Mouse (Mus musculus): ENCODE data around the gene Slc5a2. TPM values are rescaled to one million over a fixed set of nuclear protein-coding genes. Genes with fewer than 3 reads are reported as not detected.

Slc5a2 gene
- polyA plus RNA-seq, 1 experiment from 2014 or later: not detected

GRCm38 (mm10) chr7:128256783-128257334 lies 8.6 kb upstream of the Slc5a2 start:
- Histone ChIP-seq H3K36me3 (ENCODE audit: control insufficient read depth, insufficient read depth, low read length) (no peaks in the 10 kb centered on the region), H3K9ac (ENCODE audit: low read length) (no peak overlapping the region), H3K9me3 (ENCODE audit: control insufficient read depth, low read length) (no peaks in the 10 kb centered on the region), H3K4me3 (ENCODE audit: low read depth, low read length) (no peak overlapping the region), H3K27me3 (ENCODE audit: control insufficient read depth, insufficient read depth, low read length) (no peaks in the 10 kb centered on the region), H3K27ac (replicated peaks; ENCODE audit: low read depth, low read length) (no peak overlapping the region), H3K4me1 (ENCODE audit: control insufficient read depth, insufficient read depth, low read length) (peaks cover 6% of the 10 kb centered on the region; the same call in 1 of the 2 replicates), H3K4me2 (ENCODE audit: low read depth, severe bottlenecking) (no peak overlapping the region)
- DNase-seq (ENCODE audit: low spot score): no peak
- 76% methylated on average over 5 of the region's 5 CpGs for WGBS
- ATAC-seq (ENCODE audit: insufficient number of reproducible peaks, low FRiP score, low TSS enrichment, low read depth): no peak

- Histone ChIP-seq H3K9me3 (ENCODE audit: control insufficient read depth, low read length) (no peaks in the 10 kb centered on the region), H3K36me3 (ENCODE audit: control insufficient read depth, insufficient read depth, low read length) (no peaks in the 10 kb centered on the region), H3K4me2 (ENCODE audit: low read depth, severe bottlenecking) (no peak overlapping the region), H3K27ac (replicated peaks; ENCODE audit: low read depth, low read length) (no peak overlapping the region), H3K4me1 (ENCODE audit: control insufficient read depth, insufficient read depth, low read length) (no peaks in the 10 kb centered on the region), H3K27me3 (ENCODE audit: control insufficient read depth, insufficient read depth, low read length) (no peaks in the 10 kb centered on the region), H3K4me3 (ENCODE audit: low read depth, low read length) (no peak overlapping the region), H3K9ac (ENCODE audit: low read length) (no peak overlapping the region)
- no peak for ATAC-seq (ENCODE audit: insufficient number of reproducible peaks, low FRiP score, low TSS enrichment, low read depth)
- WGBS: 88% methylated on average over 5 of the region's 5 CpGs
- DNase-seq (ENCODE audit: low spot score): no peak
Observed at GRCm38 (mm10) chr7:128266056-128266455, 599 bp downstream of the Slc5a2 start.

GRCm38 (mm10) chr7:128267391-128267790 lies 1.9 kb downstream of the Slc5a2 start:
- Histone ChIP-seq H3K9ac (ENCODE audit: low read length) (no peak overlapping the region), H3K27ac (replicated peaks; ENCODE audit: low read depth, low read length) (no peak overlapping the region), H3K4me3 (ENCODE audit: low read depth, low read length) (no peak overlapping the region), H3K4me1 (ENCODE audit: control insufficient read depth, insufficient read depth, low read length) (no peaks in the 10 kb centered on the region), H3K27me3 (ENCODE audit: control insufficient read depth, insufficient read depth, low read length) (no peaks in the 10 kb centered on the region), H3K4me2 (ENCODE audit: low read depth, severe bottlenecking) (no peak overlapping the region), H3K9me3 (ENCODE audit: control insufficient read depth, low read length) (no peaks in the 10 kb centered on the region), H3K36me3 (ENCODE audit: control insufficient read depth, insufficient read depth, low read length) (peaks cover 7% of the 10 kb centered on the region; the same call in 1 of the 2 replicates)
- no peak for ATAC-seq (ENCODE audit: insufficient number of reproducible peaks, low FRiP score, low TSS enrichment, low read depth)
- 61% methylated on average over 13 of the region's 13 CpGs for WGBS
- no peak for DNase-seq (ENCODE audit: low spot score)

GRCm38 (mm10) chr7:128267813-128268212 lies 2.4 kb downstream of the Slc5a2 start:
- no peak for DNase-seq (ENCODE audit: low spot score)
- H3K9me3 ChIP-seq (ENCODE audit: control insufficient read depth, low read length): no peaks in the 10 kb centered on the region
- no peak overlapping the region for H3K4me3 ChIP-seq (ENCODE audit: low read depth, low read length)
- 85% methylated on average over 7 of the region's 7 CpGs for WGBS
- H3K36me3 ChIP-seq (ENCODE audit: control insufficient read depth, insufficient read depth, low read length): peaks cover 8% of the 10 kb centered on the region; the same call in 1 of the 2 replicates
- no peak overlapping the region for H3K9ac ChIP-seq (ENCODE audit: low read length)
- no peak overlapping the region for H3K27ac ChIP-seq (replicated peaks; ENCODE audit: low read depth, low read length)
- no peak overlapping the region for H3K4me2 ChIP-seq (ENCODE audit: low read depth, severe bottlenecking)
- ATAC-seq (ENCODE audit: insufficient number of reproducible peaks, low FRiP score, low TSS enrichment, low read depth): no peak
- no peaks in the 10 kb centered on the region for H3K27me3 ChIP-seq (ENCODE audit: control insufficient read depth, insufficient read depth, low read length)
- no peaks in the 10 kb centered on the region for H3K4me1 ChIP-seq (ENCODE audit: control insufficient read depth, insufficient read depth, low read length)

- ATAC-seq (ENCODE audit: insufficient number of reproducible peaks, low FRiP score, low TSS enrichment, low read depth) (no peak), DNase-seq (ENCODE audit: low spot score) (no peak)
- no peaks in the 10 kb centered on the region for H3K27me3 ChIP-seq (ENCODE audit: control insufficient read depth, insufficient read depth, low read length)
- H3K9me3 ChIP-seq (ENCODE audit: control insufficient read depth, low read length): no peaks in the 10 kb centered on the region
- no peak overlapping the region for H3K4me3 ChIP-seq (ENCODE audit: low read depth, low read length)
- H3K27ac ChIP-seq (replicated peaks; ENCODE audit: low read depth, low read length): no peak overlapping the region
- peaks cover 20% of the 10 kb centered on the region for H3K36me3 ChIP-seq (ENCODE audit: control insufficient read depth, insufficient read depth, low read length)
- no peaks in the 10 kb centered on the region for H3K4me1 ChIP-seq (ENCODE audit: control insufficient read depth, insufficient read depth, low read length)
- 42% methylated on average over 13 of the region's 13 CpGs for WGBS
- no peak overlapping the region for H3K4me2 ChIP-seq (ENCODE audit: low read depth, severe bottlenecking)
- no peak overlapping the region for H3K9ac ChIP-seq (ENCODE audit: low read length)
Observed at GRCm38 (mm10) chr7:128270431-128270850, 5.0 kb downstream of the Slc5a2 start.

- Histone ChIP-seq H3K4me3 (ENCODE audit: low read depth, low read length) (no peak overlapping the region), H3K27me3 (ENCODE audit: control insufficient read depth, insufficient read depth, low read length) (no peaks in the 10 kb centered on the region), H3K36me3 (ENCODE audit: control insufficient read depth, insufficient read depth, low read length) (peaks cover 26% of the 10 kb centered on the region), H3K4me2 (ENCODE audit: low read depth, severe bottlenecking) (no peak overlapping the region), H3K27ac (replicated peaks; ENCODE audit: low read depth, low read length) (no peak overlapping the region), H3K4me1 (ENCODE audit: control insufficient read depth, insufficient read depth, low read length) (no peaks in the 10 kb centered on the region), H3K9ac (ENCODE audit: low read length) (no peak overlapping the region), H3K9me3 (ENCODE audit: control insufficient read depth, low read length) (no peaks in the 10 kb centered on the region)
- ATAC-seq (ENCODE audit: insufficient number of reproducible peaks, low FRiP score, low TSS enrichment, low read depth): no peak
- no peak for DNase-seq (ENCODE audit: low spot score)
- WGBS: 96% methylated on average over 9 of the region's 9 CpGs
Observed at GRCm38 (mm10) chr7:128271496-128271895, 6.0 kb downstream of the Slc5a2 start.

GRCm38 (mm10) chr7:128276051-128276450 lies 10.6 kb downstream of the Slc5a2 start:
- ATAC-seq (ENCODE audit: insufficient number of reproducible peaks, low FRiP score, low TSS enrichment, low read depth): no peak
- no peak overlapping the region for H3K27ac ChIP-seq (replicated peaks; ENCODE audit: low read depth, low read length)
- no peak overlapping the region for H3K4me2 ChIP-seq (ENCODE audit: low read depth, severe bottlenecking)
- WGBS: 92% methylated on average over 6 of the region's 6 CpGs
- no peak overlapping the region for H3K9ac ChIP-seq (ENCODE audit: low read length)
- no peak for DNase-seq (ENCODE audit: low spot score)
- H3K27me3 ChIP-seq (ENCODE audit: control insufficient read depth, insufficient read depth, low read length): no peaks in the 10 kb centered on the region
- H3K4me1 ChIP-seq (ENCODE audit: control insufficient read depth, insufficient read depth, low read length): no peaks in the 10 kb centered on the region
- H3K9me3 ChIP-seq (ENCODE audit: control insufficient read depth, low read length): no peaks in the 10 kb centered on the region
- H3K36me3 ChIP-seq (ENCODE audit: control insufficient read depth, insufficient read depth, low read length): peaks cover 26% of the 10 kb centered on the region
- H3K4me3 ChIP-seq (ENCODE audit: low read depth, low read length): no peak overlapping the region

- Histone ChIP-seq H3K27ac (replicated peaks; ENCODE audit: low read depth, low read length) (no peak overlapping the region), H3K36me3 (ENCODE audit: control insufficient read depth, insufficient read depth, low read length) (peaks cover 13% of the 10 kb centered on the region), H3K9me3 (ENCODE audit: control insufficient read depth, low read length) (no peaks in the 10 kb centered on the region), H3K4me3 (ENCODE audit: low read depth, low read length) (no peak overlapping the region), H3K27me3 (ENCODE audit: control insufficient read depth, insufficient read depth, low read length) (no peaks in the 10 kb centered on the region), H3K4me2 (ENCODE audit: low read depth, severe bottlenecking) (no peak overlapping the region), H3K9ac (ENCODE audit: low read length) (no peak overlapping the region), H3K4me1 (ENCODE audit: control insufficient read depth, insufficient read depth, low read length) (peaks cover 6% of the 10 kb centered on the region; the same call in 1 of the 2 replicates)
- 95% methylated on average over 4 of the region's 4 CpGs for WGBS
- DNase-seq (ENCODE audit: low spot score) (no peak), ATAC-seq (ENCODE audit: insufficient number of reproducible peaks, low FRiP score, low TSS enrichment, low read depth) (no peak)
Observed at GRCm38 (mm10) chr7:128279750-128280149, 14.3 kb downstream of the Slc5a2 start.

- Histone ChIP-seq H3K9me3 (ENCODE audit: control insufficient read depth, low read length) (no peaks in the 10 kb centered on the region), H3K27ac (replicated peaks; ENCODE audit: low read depth, low read length) (no peak overlapping the region), H3K4me1 (ENCODE audit: control insufficient read depth, insufficient read depth, low read length) (peaks cover 6% of the 10 kb centered on the region; the same call in 1 of the 2 replicates), H3K9ac (ENCODE audit: low read length) (no peak overlapping the region), H3K4me3 (ENCODE audit: low read depth, low read length) (no peak overlapping the region), H3K36me3 (ENCODE audit: control insufficient read depth, insufficient read depth, low read length) (no peaks in the 10 kb centered on the region), H3K4me2 (ENCODE audit: low read depth, severe bottlenecking) (no peak overlapping the region), H3K27me3 (ENCODE audit: control insufficient read depth, insufficient read depth, low read length) (no peaks in the 10 kb centered on the region)
- 89% methylated on average over 11 of the region's 11 CpGs for WGBS
- ATAC-seq (ENCODE audit: insufficient number of reproducible peaks, low FRiP score, low TSS enrichment, low read depth) (no peak), DNase-seq (ENCODE audit: low spot score) (no peak)
Observed at GRCm38 (mm10) chr7:128281765-128282164, 16.3 kb downstream of the Slc5a2 start.
